Mouse (Mus musculus) adrenal gland, postnatal 36 days (tissue): ENCODE results near the gene Gps2. TPM values are rescaled to one million over a fixed set of nuclear protein-coding genes. Genes with fewer than 3 reads are reported as not detected.

Experiments used
- DNase-seq, 2 experiments: peaks; one replicate each; pipeline ENCODE4 v3.0.0; 2021; ENCODE audit warnings: mixed read lengths in 1 of 2
- microRNA-seq: library from miRNA; unstranded; fragments of <30 nt; microRNA quantifications from one replicate; pipeline ENCODE4 v1.2.0, GENCODE M21; 2021
- total RNA-seq, 2 experiments: library from RNA; stranded (reverse); gene quantifications; 2 replicates each; pipeline ENCODE4 v1.2.3; 2021

Gene Gps2
- total RNA-seq, 2 experiments from 2014 or later = 47.1 to 47.6 TPM

- no peak for DNase-seq
Measured at GRCm38 (mm10) chr11:69964650-69965270, 51.1 kb downstream of the Gps2 start, which contains the start of gene Cldn7. Gene Cldn7, plus strand, starts transcription at chr11:69964779.

- no peak for DNase-seq
Measured at GRCm38 (mm10) chr11:69965271-69966005, 51.8 kb downstream of the Gps2 start.

Small RNAs within 50 kb of the gene (microRNA-seq; reads per million reads assigned to microRNA genes)
- gene Mir6924 = not detected

Other genes starting within 250 kb of the Gps2 start
- gene Cd68, start 247.7 kb upstream of the Gps2 start, total RNA-seq = 10 to 100 TPM; 20.1 to 28.6 TPM
- 100 to 1,000 TPM; 678 to 712 TPM for gene Eif4a1, start 241.5 kb upstream of the Gps2 start, total RNA-seq
- gene Senp3, start 231.8 kb upstream of the Gps2 start, total RNA-seq = 10 to 100 TPM; 70.6 to 80.4 TPM
- gene Tnfsf13, start 228.1 kb upstream of the Gps2 start, total RNA-seq = 1 to 10 TPM; 1.7 to 2.5 TPM
- 10 to 100 TPM; 21.5 to 22.9 TPM for gene Tnfsf12, start 218.0 kb upstream of the Gps2 start, total RNA-seq
- 1 to 10 TPM; 4.0 to 4.9 TPM for gene Tnfsfm13, start 217.8 kb upstream of the Gps2 start, total RNA-seq
- 10 to 100 TPM; 86.4 to 90.3 TPM for gene Polr2a, start 155.3 kb upstream of the Gps2 start, total RNA-seq
- not detected for gene Slc35g3, start 151.9 kb upstream of the Gps2 start, total RNA-seq
- 10 to 100 TPM; 57.7 to 63.8 TPM for gene Zbtb4, start 148.0 kb upstream of the Gps2 start, total RNA-seq
- gene Chrnb1, start 117.9 kb upstream of the Gps2 start, total RNA-seq = 1 to 10 TPM; 1.1 to 1.8 TPM
- gene Fgf11, start 112.0 kb upstream of the Gps2 start, total RNA-seq = 1 to 10 TPM; 3.9 to 8.6 TPM
- under 1 TPM; 0.17 to 0.26 TPM for gene Tmem102, start 108.3 kb upstream of the Gps2 start, total RNA-seq
- gene Gm39566, start 98.6 kb upstream of the Gps2 start, total RNA-seq = not detected
- gene Spem2, start 95.4 kb upstream of the Gps2 start, total RNA-seq = not detected
- gene Spem1, start 91.7 kb upstream of the Gps2 start, total RNA-seq = not detected
- gene Nlgn2, start 76.1 kb upstream of the Gps2 start, total RNA-seq = 10 to 100 TPM; 14.4 to 22.3 TPM
- gene Tmem256, start 75.4 kb upstream of the Gps2 start, total RNA-seq = 100 to 1,000 TPM; 144 to 166 TPM
- 10 to 100 TPM; 49.3 to 50.4 TPM for gene Plscr3, start 67.5 kb upstream of the Gps2 start, total RNA-seq
- not detected for gene Tnk1, start 55.2 kb upstream of the Gps2 start, total RNA-seq
- gene Tmem95, start 35.9 kb upstream of the Gps2 start, total RNA-seq = not detected
- gene Kctd11, start 32.5 kb upstream of the Gps2 start, total RNA-seq = 1 to 10 TPM; 4.2 to 5.4 TPM
- gene Acap1, start 18.3 kb upstream of the Gps2 start, total RNA-seq = under 1 TPM; 0.23 to 0.89 TPM
- gene 2810408A11Rik, start 12.9 kb upstream of the Gps2 start, total RNA-seq = 1 to 10 TPM in 1 of 2 experiments, under 1 TPM in 1; 0.46 to 1.4 TPM
- gene Neurl4, start 12.8 kb upstream of the Gps2 start, total RNA-seq = 10 to 100 TPM; 42.5 to 47.5 TPM
- 100 to 1,000 TPM; 619 to 640 TPM for gene Eif5a, start 8.1 kb downstream of the Gps2 start, total RNA-seq
- gene Ybx2, start 21.9 kb downstream of the Gps2 start, total RNA-seq = 10 to 100 TPM; 11.5 to 11.8 TPM
- 10 to 100 TPM; 60.2 to 90.0 TPM for gene Slc2a4, start 34.3 kb downstream of the Gps2 start, total RNA-seq
- 1 to 10 TPM in 1 of 2 experiments, not detected in 1; 1.2 TPM for gene Cldn7, start 50.9 kb downstream of the Gps2 start, total RNA-seq
- gene Ctdnep1, start 67.3 kb downstream of the Gps2 start, total RNA-seq = 100 to 1,000 TPM; 112 to 132 TPM
- 10 to 100 TPM; 66.4 to 80.3 TPM for gene Elp5, start 68.6 kb downstream of the Gps2 start, total RNA-seq
- gene Gabarap, start 77.3 kb downstream of the Gps2 start, total RNA-seq = 100 to 1,000 TPM; 421 to 450 TPM
- gene Phf23, start 81.9 kb downstream of the Gps2 start, total RNA-seq = 10 to 100 TPM; 54.6 to 57.1 TPM
- 10 to 100 TPM; 15.6 to 17.4 TPM for gene Dvl2, start 86.7 kb downstream of the Gps2 start, total RNA-seq
- 100 to 1,000 TPM; 543 to 557 TPM for gene Acadvl, start 101.5 kb downstream of the Gps2 start, total RNA-seq
- 10 to 100 TPM; 27.4 to 40.4 TPM for gene Dlg4, start 103.1 kb downstream of the Gps2 start, total RNA-seq
- gene Asgr1, start 140.2 kb downstream of the Gps2 start, total RNA-seq = under 1 TPM in 1 of 2 experiments, not detected in 1; 0.33 TPM
- 1 to 10 TPM in 1 of 2 experiments, under 1 TPM in 1; 0.60 to 2.1 TPM for gene Asgr2, start 178.8 kb downstream of the Gps2 start, total RNA-seq
- gene Mgl2, start 216.4 kb downstream of the Gps2 start, total RNA-seq = 1 to 10 TPM; 2.7 to 3.4 TPM
- gene Clec10a, start 242.3 kb downstream of the Gps2 start, total RNA-seq = 1 to 10 TPM; 2.4 to 6.5 TPM